Mouse (Mus musculus): ENCODE data around the gene Pcnt.

GRCm38 (mm10) chr10:76329093-76329492 lies 113.5 kb downstream of the Pcnt start:
- TF ChIP-seq CTCF (IDR thresholded peaks at IDR 0.05) (no peak), EP300 (IDR thresholded peaks at IDR 0.05) (no peak)

Data from lung, postnatal 0 days (tissue).